Mouse (Mus musculus) kidney, adult 10 weeks (tissue): ENCODE measurements around the gene Dcdc2c. TPM values are rescaled to one million over a fixed set of nuclear protein-coding genes. Genes with fewer than 3 reads are reported as not detected.

Experiments used
- polyA plus RNA-seq: library from polyadenylated mRNA; stranded (reverse); fragments of 350-450 nt; fragmentation: Illumina TruSeq; extraction: RNeasy Lipid Tissue Mini Kit (QIAGEN cat#74804); gene quantifications from one replicate; pipeline ENCODE4 v1.2.3, GENCODE M21; 2014; ENCODE audit warnings: low read depth, low replicate concordance

The Dcdc2c gene
- not detected for polyA plus RNA-seq

GRCm38 (mm10) chr12:28552299-28552698 lies at the start of gene Dcdc2c:
Gene Dcdc2c (minus strand): TSS chr12:28552399.

DNA sequence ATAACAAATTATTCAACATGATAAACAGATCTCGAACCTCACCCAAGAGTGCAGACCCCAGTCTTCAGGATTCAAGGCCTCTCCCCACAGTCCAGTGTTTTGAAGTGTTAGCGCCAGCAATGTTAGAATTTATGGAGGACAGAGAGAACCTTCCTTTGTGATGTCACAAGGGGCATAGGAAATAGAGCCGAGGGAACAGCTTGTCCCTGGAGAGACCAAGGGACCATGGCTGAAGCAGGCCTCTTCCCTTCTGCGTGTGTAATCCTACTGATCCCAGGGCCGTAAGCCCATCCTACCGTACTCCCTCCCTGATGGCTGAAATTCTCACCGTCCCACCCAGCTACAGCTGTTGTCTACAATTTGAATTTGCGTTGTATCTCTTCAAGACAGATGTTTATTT lies 30.2 kb upstream of the Dcdc2c start, which contains the start of gene Allc:
Gene Allc (minus strand): TSS at position 101 of the 400 bp plus-strand sequence.

Other genes with a start within 250 kb of the Dcdc2c start
- gene Allc, start 30.1 kb upstream of the Dcdc2c start, polyA plus RNA-seq = not detected
- gene Colec11, start 71.0 kb upstream of the Dcdc2c start, polyA plus RNA-seq = 0.32 TPM
- 510 TPM for gene Rps7, start 83.6 kb upstream of the Dcdc2c start, polyA plus RNA-seq
- 2.1 TPM for gene Rnaseh1, start 97.2 kb upstream of the Dcdc2c start, polyA plus RNA-seq
- gene Adi1, start 122.8 kb upstream of the Dcdc2c start, polyA plus RNA-seq = 172 TPM
- gene Trappc12, start 198.1 kb upstream of the Dcdc2c start, polyA plus RNA-seq = 12.1 TPM
- 3.0 TPM for gene Eipr1, start 199.4 kb upstream of the Dcdc2c start, polyA plus RNA-seq